Mouse (Mus musculus) cerebellum, adult 8-10 months (tissue): ENCODE results near the gene Fat3.

Experiments
- DNase-seq: peaks from one replicate; pipeline ENCODE4 v3.0.0; 2022

The Fat3 gene

DNA sequence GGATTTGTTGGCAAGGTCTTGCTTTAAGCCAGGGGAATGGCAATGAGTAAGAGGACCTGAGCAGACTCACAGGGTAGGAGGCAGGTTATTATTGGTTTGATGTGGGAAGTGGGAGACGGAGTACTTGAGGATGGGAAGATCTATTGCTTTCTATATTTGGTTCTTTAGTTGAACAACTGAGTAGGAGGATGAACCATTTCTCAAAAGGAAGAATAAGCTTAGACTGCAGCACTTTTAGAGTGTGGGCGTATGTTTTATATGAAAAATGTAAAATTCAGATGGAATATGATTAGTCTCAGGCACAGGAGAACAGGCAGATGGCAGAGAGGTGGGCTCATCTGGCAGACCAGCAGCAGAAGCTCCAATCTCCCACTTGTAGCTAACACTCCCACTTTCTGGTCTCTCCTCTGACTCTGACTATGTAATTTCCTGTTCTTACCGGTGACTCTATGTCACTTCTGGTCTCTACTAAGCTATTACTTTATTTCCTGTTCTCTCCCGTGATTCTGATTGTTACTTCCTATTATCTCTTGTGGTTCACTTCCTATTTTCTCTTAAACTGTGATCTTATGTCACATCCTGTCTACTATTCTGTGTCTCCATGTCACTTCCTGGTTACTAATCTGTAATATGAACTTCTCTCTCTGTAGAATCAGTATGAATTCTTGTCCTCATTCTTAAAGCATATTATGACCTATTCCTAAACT is 387.0 kb downstream of the Fat3 start:
- DNase-seq: no peak

DNA sequence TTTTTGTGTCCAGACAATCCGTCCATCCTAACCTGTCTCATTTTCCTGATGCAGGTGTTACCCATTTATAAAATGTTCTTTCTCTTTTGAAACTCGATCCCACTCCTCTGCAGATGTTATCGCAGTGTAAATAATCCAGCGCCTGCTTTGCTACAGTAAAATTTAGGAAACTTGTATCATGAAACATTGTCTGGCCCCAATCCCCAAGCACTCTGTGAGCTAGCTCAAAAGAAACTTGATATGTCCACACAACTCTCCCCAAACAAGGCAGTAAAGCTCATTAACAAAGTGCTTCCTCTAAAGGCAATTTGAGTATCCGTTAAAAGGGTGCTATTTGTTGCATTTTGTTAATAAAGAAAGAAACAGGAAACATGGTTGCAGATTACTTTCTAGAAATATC is 393.2 kb downstream of the Fat3 start:
- DNase-seq: no peak

DNA sequence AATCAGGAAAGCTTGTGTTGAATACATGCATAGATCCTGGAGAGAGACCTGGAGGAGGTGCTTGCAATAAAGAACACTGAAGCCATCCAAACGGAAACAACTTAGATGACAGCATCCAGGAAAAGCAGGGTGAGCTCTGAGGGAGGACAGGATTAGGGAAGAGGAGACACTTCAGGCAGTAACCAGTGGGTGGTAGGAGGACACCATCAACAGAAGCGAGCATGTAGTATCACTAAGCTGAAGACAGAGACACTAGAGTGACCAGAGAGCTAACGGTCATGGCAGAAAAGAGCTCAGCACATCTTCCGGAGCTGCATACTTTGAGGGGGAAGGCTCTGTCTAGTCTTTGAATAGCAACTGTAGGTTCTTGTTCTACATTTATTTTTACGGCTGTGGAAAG is 393.7 kb downstream of the Fat3 start:
- DNase-seq: no peak

DNA sequence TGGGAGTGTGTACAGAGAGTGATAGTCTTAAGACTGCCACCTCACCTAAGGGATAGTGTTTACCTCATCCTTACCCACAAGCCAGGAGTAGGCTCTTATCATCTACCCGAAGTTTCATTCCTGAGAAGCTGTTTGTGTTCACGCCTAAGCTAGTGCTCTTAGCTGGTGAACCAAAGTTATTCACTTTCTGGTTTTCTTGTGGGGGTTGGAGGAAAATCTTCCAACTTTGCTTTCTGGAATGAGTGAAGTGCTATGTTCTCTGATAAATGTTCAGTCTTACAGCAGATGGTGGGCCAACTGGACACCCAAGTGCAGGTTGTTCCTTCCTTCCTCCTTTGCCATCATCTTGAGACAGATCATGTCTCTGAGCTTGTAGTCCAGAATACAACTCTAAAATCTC is 402.5 kb downstream of the Fat3 start:
- no peak for DNase-seq

GRCm38 (mm10) chr9:16093047-16093668 is 407.9 kb downstream of the Fat3 start:
- no peak for DNase-seq

DNA sequence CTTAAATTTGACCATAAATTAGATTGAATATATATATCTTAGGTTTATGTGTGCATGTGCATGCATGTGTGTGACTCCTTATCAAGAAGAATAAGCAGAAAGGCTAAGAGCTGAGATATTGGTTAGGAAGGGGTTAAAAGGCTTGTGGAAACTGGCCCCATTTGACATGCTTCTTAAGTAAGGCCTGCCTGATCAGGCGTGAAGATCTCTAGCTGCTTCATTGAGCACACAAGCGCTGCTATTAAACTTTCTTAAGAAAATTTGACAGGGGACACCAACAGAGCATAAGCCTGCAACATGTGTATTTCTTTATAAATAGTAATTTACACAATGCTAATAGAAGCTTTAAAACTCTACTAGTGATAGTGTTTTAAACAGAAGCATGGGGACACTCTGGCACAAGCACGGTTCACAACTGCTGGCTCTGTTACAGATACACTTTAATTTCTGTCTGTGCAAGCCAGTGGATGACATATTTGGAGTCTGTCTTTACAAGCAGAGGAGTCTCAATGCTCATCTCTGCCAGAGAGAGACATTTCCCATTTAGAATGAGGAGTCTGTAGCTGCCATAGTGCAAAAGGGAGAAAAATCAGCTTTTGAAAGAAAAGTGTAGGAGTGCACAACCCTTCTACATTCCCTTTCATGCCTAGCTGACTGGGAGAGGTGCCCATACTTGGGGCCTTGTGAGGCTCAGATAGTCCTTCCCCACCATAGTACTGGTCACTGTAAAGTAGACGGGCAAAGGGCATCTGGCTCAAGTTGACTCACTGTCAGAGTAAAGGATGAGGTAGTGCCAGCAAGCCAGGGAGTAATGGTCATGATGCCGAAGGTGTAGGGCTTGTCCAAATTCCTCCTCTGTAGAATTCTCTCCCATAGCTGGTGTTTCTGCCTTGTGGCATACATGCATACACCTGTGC is 408.8 kb downstream of the Fat3 start:
- DNase-seq: no peak

GRCm38 (mm10) chr9:16079292-16079691 is 421.8 kb downstream of the Fat3 start:
- no peak for DNase-seq

- no peak for DNase-seq
Measured at GRCm38 (mm10) chr9:16074664-16075063, 426.4 kb downstream of the Fat3 start.

GRCm38 (mm10) chr9:16074116-16074515 is 427.0 kb downstream of the Fat3 start:
- DNase-seq: no peak

GRCm38 (mm10) chr9:16063447-16063846 is 437.6 kb downstream of the Fat3 start:
- DNase-seq: no peak

DNA sequence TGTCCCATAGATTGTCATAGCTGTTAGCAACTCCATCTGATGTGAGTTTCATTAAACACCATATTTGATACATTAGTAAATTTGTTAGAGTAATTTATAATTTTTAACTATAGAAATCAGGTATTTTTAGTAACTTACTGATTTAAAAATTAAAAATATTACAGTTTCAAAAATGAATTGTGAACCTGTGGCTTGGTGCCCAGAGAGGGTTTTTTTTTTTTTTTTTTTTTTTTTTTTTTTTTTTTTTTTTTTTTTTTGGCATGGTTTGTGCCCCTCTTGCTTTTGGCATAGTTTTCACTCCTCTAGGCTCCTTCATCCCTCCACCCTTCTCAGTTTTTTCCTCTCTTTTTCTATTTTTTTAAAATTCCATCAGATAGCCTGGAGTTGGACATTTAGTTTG is 438.6 kb downstream of the Fat3 start:
- DNase-seq: no peak

DNA sequence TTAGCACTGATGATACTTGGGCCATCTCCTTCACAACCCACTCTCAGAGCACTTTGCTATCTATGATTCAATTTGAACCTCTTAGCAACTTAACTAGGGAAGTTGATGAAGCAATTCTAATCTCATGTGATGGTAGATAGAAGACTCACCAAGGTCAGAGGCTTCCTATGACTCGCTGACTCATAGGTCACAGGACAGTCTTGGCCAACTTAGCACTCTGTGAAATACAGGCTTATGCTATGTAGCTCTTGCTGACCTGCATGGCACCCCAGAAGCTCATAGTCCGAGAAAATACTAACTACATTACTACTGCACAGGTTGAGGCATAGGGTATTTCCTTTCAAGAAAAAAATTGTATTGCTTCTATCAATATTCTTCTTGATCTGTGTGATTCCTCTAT is 454.4 kb downstream of the Fat3 start:
- DNase-seq: no peak

GRCm38 (mm10) chr9:16037375-16037774 is 463.7 kb downstream of the Fat3 start:
- DNase-seq: no peak

GRCm38 (mm10) chr9:16036346-16036745 is 464.7 kb downstream of the Fat3 start:
- no peak for DNase-seq

- no peak for DNase-seq
Measured at GRCm38 (mm10) chr9:16029715-16030285, 471.3 kb downstream of the Fat3 start.

- no peak for DNase-seq
Measured at GRCm38 (mm10) chr9:16029066-16029465, 472.0 kb downstream of the Fat3 start.

DNA sequence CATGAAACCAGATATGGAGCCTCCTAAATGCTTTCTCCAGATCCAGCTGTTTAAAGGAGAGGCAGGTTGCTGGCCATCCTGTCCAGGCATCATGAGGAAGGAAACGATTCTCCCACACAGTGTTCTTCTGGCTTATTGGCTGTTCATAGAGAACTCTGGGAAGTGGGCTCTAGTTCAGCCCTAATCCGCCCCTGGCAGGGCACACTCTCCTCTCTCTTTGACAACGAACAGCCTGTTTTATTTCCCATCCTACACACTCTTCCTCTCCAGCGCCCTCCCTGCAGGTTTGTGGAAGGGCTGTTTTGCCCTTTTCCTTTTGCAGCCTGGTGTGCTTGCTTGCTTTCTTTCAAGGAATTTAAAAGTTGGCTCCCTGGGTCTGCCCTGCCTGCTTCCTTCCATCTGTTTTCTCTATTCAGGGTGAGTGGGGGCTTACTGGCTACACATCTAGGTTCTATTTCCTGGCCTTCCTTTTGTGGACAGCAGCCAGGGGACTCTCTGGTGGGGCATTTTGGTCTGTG is 472.6 kb downstream of the Fat3 start:
- no peak for DNase-seq

GRCm38 (mm10) chr9:16026054-16026453 is 475.0 kb downstream of the Fat3 start:
- DNase-seq: no peak

DNA sequence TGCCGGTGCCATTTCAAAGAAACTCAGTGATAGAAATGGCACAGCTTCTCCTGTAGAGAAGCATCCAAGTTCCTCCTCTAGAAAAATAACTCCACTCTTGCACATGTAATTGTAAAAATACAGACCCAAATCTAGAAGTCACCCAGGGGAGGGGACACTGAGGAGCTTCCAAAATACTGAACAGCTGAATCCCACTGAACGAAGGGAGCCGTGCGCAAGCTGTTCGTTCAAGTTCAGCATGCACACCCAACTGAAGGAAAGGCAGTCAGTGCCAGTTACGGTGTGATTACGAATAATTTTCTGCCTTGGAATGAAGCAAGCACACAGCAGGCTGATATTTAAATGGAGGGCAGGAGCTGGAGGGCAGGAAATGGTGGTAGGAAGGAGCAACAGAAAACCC is 476.4 kb downstream of the Fat3 start:
- DNase-seq: no peak

DNA sequence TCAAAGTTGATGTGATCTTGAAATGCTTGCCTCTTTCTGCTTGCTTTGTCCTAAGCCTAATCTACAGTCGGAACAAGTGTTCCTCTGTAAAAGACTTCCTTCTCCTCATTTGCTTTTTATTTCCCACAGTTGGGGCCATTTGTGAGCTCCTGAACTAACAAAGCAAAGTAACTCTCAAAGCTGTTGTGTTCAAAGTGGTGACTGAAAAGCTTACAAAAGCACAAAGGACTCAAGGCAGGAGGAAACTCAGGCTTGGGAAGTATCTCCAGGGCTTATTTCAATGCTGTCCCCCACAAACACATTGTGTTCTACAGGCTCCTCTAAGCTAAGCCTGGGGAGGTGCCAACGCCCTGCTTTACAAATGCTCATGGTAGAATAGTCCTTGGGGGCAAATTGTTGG is 487.0 kb downstream of the Fat3 start:
- no peak for DNase-seq

GRCm38 (mm10) chr9:16011382-16011781 is 489.7 kb downstream of the Fat3 start:
- no peak for DNase-seq

- DNase-seq: no peak
Measured at GRCm38 (mm10) chr9:16007516-16007915, 493.6 kb downstream of the Fat3 start.

GRCm38 (mm10) chr9:16002991-16003390 is 498.1 kb downstream of the Fat3 start:
- no peak for DNase-seq
